ENCODE assay signal across 30 mouse cellular contexts in genomic region chr12:26339886-26340285, GRCm38 (mm10).
"Had no signal": no experiment of that assay in that cellular context is flagged by ENCODE, and none has a peak within 500 bp of the region (broad histone marks: within the 10 kb centered on the region; RNA-seq: fewer than 3 reads in every experiment).

No protein-coding gene starts in this region.

- H3K27ac ChIP-seq: limb, embryonic 10.5 days; limb, embryonic 12.5 days; limb, embryonic 13.5 days; limb, embryonic 15.5 days; liver, embryonic 12.5 days; liver, embryonic 13.5 days; liver, embryonic 14.5 days; liver, embryonic 15.5 days; lung, embryonic 15.5 days; macrophage; midbrain, embryonic 10.5 days; midbrain, embryonic 12.5 days; midbrain, embryonic 13.5 days; midbrain, embryonic 15.5 days; neural tube, embryonic 12.5 days had no signal

- H3K27me3 ChIP-seq: limb, embryonic 12.5 days; limb, embryonic 13.5 days; limb, embryonic 15.5 days; liver, embryonic 12.5 days; liver, embryonic 13.5 days; liver, embryonic 15.5 days; lung, embryonic 15.5 days; megakaryocyte, embryonic 14.5 days; midbrain, embryonic 12.5 days; midbrain, embryonic 13.5 days; midbrain, embryonic 15.5 days; neural tube, embryonic 12.5 days had no signal

- DNase-seq: left cerebral cortex, postnatal 4 days; liver; liver, embryonic 13.5 days; liver, postnatal 0 days; lung, adult 18-20 months; lung, adult 2 months; lung, embryonic 14.5 days; lung, postnatal 10 days; lung, postnatal 14 days; lung, postnatal 36 days; lung, postnatal 4 days; midbrain, embryonic 14.5 days had no signal

- H3K4me3 ChIP-seq: limb, embryonic 10.5 days; limb, embryonic 12.5 days; limb, embryonic 13.5 days; limb, embryonic 15.5 days; liver, embryonic 12.5 days; liver, embryonic 13.5 days; liver, embryonic 15.5 days; lung, embryonic 15.5 days; megakaryocyte, embryonic 14.5 days; midbrain, embryonic 10.5 days; midbrain, embryonic 12.5 days; midbrain, embryonic 13.5 days; midbrain, embryonic 15.5 days; myocyte; neural tube, embryonic 12.5 days had no signal

- ATAC-seq: liver, embryonic 12.5 days; liver, postnatal 0 days; lung, postnatal 0 days; midbrain, embryonic 13.5 days; midbrain, embryonic 15.5 days; midbrain, embryonic 16.5 days had no signal
